Mouse (Mus musculus) ES-E14 (cell line): ENCODE results near the gene Jup. TPM values are rescaled to one million over a fixed set of nuclear protein-coding genes. Genes with fewer than 3 reads are reported as not detected.

Experiments
- DNase-seq: peaks from one replicate; pipeline ENCODE4 v3.0.0-alpha.2; 2013; ENCODE audit warnings: low read depth, low spot score
- H3K27ac ChIP-seq: 2 replicates; pipeline ENCODE4 v1.5.1; 2012; ENCODE audit warnings: low read depth, mild to moderate bottlenecking, low read length, moderate library complexity, mixed read lengths; ENCODE audit not compliant: poor library complexity, insufficient read depth, severe bottlenecking
- H3K36me3 ChIP-seq: 2 replicates; pipeline ENCODE4 v1.6.1; 2012; ENCODE audit warnings: mild to moderate bottlenecking, low read length, moderate library complexity, mixed read lengths; ENCODE audit not compliant: control insufficient read depth, poor library complexity, insufficient read depth, severe bottlenecking
- H3K4me1 ChIP-seq, 2 experiments: fragments of 150-350 bp in 1 of 2; sonication (generic) in 1 of 2; 2 replicates each; pipeline ENCODE4 v1.6.1; 2012; ENCODE audit warnings: low read length in 2 of 2, mild to moderate bottlenecking in 1 of 2, mixed read lengths in 1 of 2; ENCODE audit not compliant: control insufficient read depth in 2 of 2, insufficient read depth in 2 of 2, poor library complexity in 1 of 2
- H3K4me3 ChIP-seq, 2 experiments: fragments of 150-350 bp in 1 of 2; sonication (generic) in 1 of 2; 2 replicates each; pipeline ENCODE4 v1.5.1; 2012; ENCODE audit warnings: low read length in 2 of 2, low read depth in 1 of 2, mild to moderate bottlenecking in 1 of 2, mixed read lengths in 1 of 2; ENCODE audit not compliant: insufficient read depth in 1 of 2, poor library complexity in 1 of 2, severe bottlenecking in 1 of 2
- H3K9ac ChIP-seq: 2 replicates; pipeline ENCODE4 v1.6.1; 2012; ENCODE audit warnings: low read depth, mild to moderate bottlenecking, low read length, mixed read lengths; ENCODE audit not compliant: poor library complexity, insufficient read depth, severe bottlenecking
- H3K9me3 ChIP-seq: fragments of 150-350 bp; sonication (generic); 2 replicates; pipeline ENCODE4 v1.6.1; 2012; ENCODE audit warnings: low read depth, mild to moderate bottlenecking, low read length; ENCODE audit not compliant: control insufficient read depth, insufficient read depth
- CHD2 ChIP-seq: IDR thresholded peaks from 2 replicates; pipeline ENCODE4 v1.6.1; 2014; ENCODE audit warnings: mild to moderate bottlenecking, low read depth, low read length, inconsistent platforms
- HCFC1 ChIP-seq: IDR thresholded peaks from 2 replicates; pipeline ENCODE4 v1.6.1; 2012; ENCODE audit warnings: low read length, inconsistent platforms, borderline replicate concordance; ENCODE audit not compliant: insufficient read depth
- MAFK ChIP-seq: IDR thresholded peaks from 2 replicates; pipeline ENCODE4 v1.6.1; 2014; ENCODE audit warnings: mild to moderate bottlenecking, low read depth, low read length, inconsistent platforms; ENCODE audit not compliant: insufficient read depth
- ZC3H11A ChIP-seq: IDR thresholded peaks from 2 replicates; pipeline ENCODE4 v1.6.1; 2012; ENCODE audit warnings: low read depth, mild to moderate bottlenecking, inconsistent platforms, low read length, borderline replicate concordance
- ZNF384 ChIP-seq: IDR thresholded peaks from 2 replicates; pipeline ENCODE4 v1.6.1; 2012; ENCODE audit warnings: low read depth, low read length, inconsistent platforms
- in situ Hi-C, 2 experiments: fragments of 600-800 bp; cut with MboI; formaldehyde crosslinking; loops; one replicate each; pipeline ENCODE4 v1.15.1; 2025; ENCODE audit warnings: low sequenced_read_pairs in 2 of 2, inconsistent platforms in 1 of 2; ENCODE audit not compliant: unreplicated experiment in 2 of 2
- total RNA-seq: library from RNA; depleted of rRNA; stranded (reverse); fragments of 300-350 nt; gene quantifications from 2 replicates; pipeline ENCODE4 v1.2.3, GENCODE M21; 2012

The Jup gene
- total RNA-seq, 1 experiment, result 101 TPM

- Histone ChIP-seq H3K9ac (no peak overlapping the region), H3K27ac (no peak overlapping the region), H3K4me3 (no peak overlapping the region), H3K4me1 (peaks cover 2 to 27% of the 10 kb centered on the region in 2 experiments), H3K9me3 (no peaks in the 10 kb centered on the region), H3K36me3 (no peaks in the 10 kb centered on the region)
- TF ChIP-seq MAFK (no peak), ZNF384 (no peak), ZC3H11A (no peak), HCFC1 (no peak), CHD2 (no peak)
- no peak for DNase-seq
- in situ Hi-C loops, result no loop called here
Measured at GRCm38 (mm10) chr11:100402682-100403081, 5.1 kb upstream of the Jup start.

- in situ Hi-C loops, result no loop called here
- no peak for TF ChIP-seq ZC3H11A
- no peak for TF ChIP-seq HCFC1
- no peak for TF ChIP-seq ZNF384
- Histone ChIP-seq H3K4me3 (no peak overlapping the region), H3K4me1 (peaks cover 2 to 27% of the 10 kb centered on the region in 2 experiments), H3K27ac (no peak overlapping the region), H3K9ac (no peak overlapping the region), H3K9me3 (no peaks in the 10 kb centered on the region), H3K36me3 (no peaks in the 10 kb centered on the region)
- DNase-seq, result no peak
Measured at GRCm38 (mm10) chr11:100402240-100402639, 4.7 kb upstream of the Jup start.

DNA sequence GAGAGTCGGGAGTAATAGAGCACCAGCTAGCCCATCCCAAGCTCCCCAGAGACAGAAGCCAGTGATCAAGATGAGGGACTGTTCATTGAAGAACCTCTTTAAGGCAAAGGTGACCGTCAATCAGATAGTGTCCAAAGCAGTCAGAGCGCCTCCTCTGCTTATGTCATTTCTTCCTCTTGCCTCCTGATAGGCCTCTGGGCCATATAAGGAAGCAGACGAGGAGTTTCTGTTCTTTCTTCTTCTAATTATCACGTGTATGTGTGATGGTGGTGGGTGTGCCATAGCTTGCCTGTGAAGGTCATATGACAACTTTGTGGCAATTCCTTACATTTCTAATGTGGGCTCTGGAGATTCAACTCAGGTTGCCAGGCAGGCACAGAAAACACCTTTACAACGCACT lies 3.3 kb upstream of the Jup start:
- in situ Hi-C loops, result no loop called here
- no peak overlapping the region for H3K9ac ChIP-seq
- no peaks in the 10 kb centered on the region for H3K9me3 ChIP-seq
- no peak for DNase-seq
- H3K4me3 ChIP-seq, result no peak overlapping the region
- H3K4me1 ChIP-seq, result peaks cover 2 to 22% of the 10 kb centered on the region in 2 experiments
- no peaks in the 10 kb centered on the region for H3K36me3 ChIP-seq
- H3K27ac ChIP-seq, result no peak overlapping the region
- no peak for TF ChIP-seq HCFC1
- no peak for TF ChIP-seq ZC3H11A
- no peak for TF ChIP-seq CHD2
- no peak for TF ChIP-seq MAFK
- no peak for TF ChIP-seq ZNF384

- TF ChIP-seq HCFC1 (no peak), MAFK (no peak), ZC3H11A (no peak), ZNF384 (no peak), CHD2 (no peak)
- Histone ChIP-seq H3K9me3 (no peaks in the 10 kb centered on the region), H3K4me3 (no peak overlapping the region), H3K36me3 (no peaks in the 10 kb centered on the region), H3K27ac (no peak overlapping the region), H3K9ac (no peak overlapping the region; the same call in 1 of the 2 replicates), H3K4me1 (peaks cover 3 to 23% of the 10 kb centered on the region in 2 experiments)
- DNase-seq, result no peak
- in situ Hi-C loops, result no loop called here
Measured at GRCm38 (mm10) chr11:100399727-100400538, 2.4 kb upstream of the Jup start.
